Mouse (Mus musculus): ENCODE data around the gene Dera. TPM values are rescaled to one million over a fixed set of nuclear protein-coding genes. Genes with fewer than 3 reads are reported as not detected.

Gene Dera
- polyA plus RNA-seq, 1 experiment: 28.9 TPM

GRCm38 (mm10) chr6:137751551-137752274 lies 2.6 kb upstream of the Dera start:
- no peak for TF ChIP-seq GATA1 (IDR thresholded peaks at IDR 0.05; ENCODE audit: low read length)

- TF ChIP-seq GATA1 (IDR thresholded peaks at IDR 0.05; ENCODE audit: low read length): no peak
Measured at GRCm38 (mm10) chr6:137752275-137752655, 2.1 kb upstream of the Dera start.

GRCm38 (mm10) chr6:137754857-137755232 lies 499 bp downstream of the Dera start:
- TF ChIP-seq GATA1 (IDR thresholded peaks at IDR 0.05; ENCODE audit: low read length): no peak

DNA sequence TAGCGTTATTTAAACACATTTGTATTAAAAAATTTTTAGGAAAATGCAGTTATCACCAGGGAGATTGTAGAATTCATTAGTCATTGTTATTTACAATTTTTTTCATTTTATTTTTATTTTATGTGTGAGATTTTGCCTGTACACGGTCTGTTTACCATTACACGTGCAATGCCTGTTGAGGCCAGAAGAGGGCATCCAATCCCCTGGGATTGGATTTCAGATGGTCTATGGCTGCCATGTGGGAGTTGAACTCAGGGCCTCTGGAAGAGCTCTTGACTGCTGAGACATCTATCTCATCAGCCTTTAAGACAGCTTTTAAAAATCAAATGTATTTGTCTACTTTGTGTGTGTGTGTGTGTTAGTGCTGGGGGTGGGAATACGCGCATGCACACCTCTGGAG lies 2.0 kb downstream of the Dera start:
- TF ChIP-seq GATA1 (IDR thresholded peaks at IDR 0.05; ENCODE audit: low read length): no peak

GRCm38 (mm10) chr6:137757891-137758290 lies 3.5 kb downstream of the Dera start:
- no peak for TF ChIP-seq GATA1 (IDR thresholded peaks at IDR 0.05; ENCODE audit: low read length)

DNA sequence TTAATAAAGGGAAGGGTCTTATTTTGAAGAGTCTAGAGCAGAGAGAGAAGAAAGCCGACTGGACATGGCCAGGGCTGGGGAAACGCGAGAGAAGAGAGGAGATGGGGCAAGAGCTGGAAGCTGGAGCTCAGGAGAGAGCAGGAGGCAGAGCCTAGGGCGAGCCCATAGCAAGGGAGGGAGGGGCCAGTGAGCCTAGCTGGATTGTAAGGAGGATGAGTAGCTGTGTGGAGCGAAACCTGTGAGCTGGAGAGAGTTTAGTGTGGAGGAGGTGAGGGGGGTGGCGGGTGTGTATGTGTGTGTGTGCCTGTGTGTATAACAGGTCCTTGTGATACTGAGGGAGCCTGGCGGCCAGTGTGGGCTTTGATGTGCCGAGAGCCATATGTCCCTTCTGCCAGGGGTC lies 5.3 kb downstream of the Dera start:
- TF ChIP-seq GATA1 (IDR thresholded peaks at IDR 0.05; ENCODE audit: low read length): no peak

DNA sequence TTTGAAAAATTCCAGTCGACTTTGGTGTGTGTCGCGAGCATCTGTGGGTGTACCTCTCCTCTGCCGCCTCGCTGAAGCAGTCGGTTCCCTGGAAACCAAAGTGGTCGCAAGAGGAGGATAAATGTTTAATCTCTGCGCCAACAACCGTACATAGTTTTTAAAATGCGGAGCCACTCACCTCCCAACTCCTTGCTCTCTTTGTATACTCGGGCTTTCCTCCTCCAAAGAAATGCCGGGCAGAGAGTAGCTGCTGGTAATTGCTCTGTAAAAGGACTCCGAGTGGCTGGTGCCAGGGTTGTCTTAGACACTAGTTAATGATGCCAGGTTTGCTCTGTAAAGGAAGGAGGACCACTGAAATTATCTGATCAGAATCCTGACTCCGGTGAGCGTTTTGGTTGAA lies 6.6 kb downstream of the Dera start:
- TF ChIP-seq GATA1 (IDR thresholded peaks at IDR 0.05; ENCODE audit: low read length): no peak

DNA sequence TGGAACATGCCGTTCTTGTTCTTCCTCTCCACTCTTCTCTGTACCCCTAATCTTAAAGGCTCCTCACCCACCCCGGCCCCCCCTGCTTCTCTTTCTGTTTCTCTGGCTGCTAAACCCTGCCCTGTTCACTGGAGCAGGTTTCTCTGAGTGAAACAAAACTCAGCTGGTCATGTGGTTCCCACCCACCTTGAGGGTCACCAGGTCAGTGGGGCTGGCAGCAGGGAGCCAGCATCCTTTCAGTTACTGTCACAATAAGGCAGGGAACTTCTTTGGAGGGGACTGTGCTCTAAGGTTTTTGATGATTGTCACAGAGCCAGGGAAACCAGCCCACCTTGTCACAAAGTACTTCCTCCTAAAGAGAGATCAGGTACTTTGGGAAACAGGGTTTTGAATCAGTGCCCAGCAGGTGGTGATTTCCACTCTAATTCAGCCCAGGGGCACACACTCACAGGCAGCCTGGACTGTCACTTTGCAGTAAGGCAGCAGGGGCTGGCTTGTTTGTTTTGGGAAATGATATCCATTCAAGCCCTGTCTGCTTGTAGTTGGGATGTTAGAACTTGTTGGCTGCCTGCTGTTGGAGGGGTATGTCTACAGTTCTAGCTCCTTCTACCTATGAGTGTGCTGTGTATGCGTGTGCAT lies 10.3 kb downstream of the Dera start:
- TF ChIP-seq GATA1 (IDR thresholded peaks at IDR 0.05; ENCODE audit: low read length): no peak

GRCm38 (mm10) chr6:137766177-137766576 lies 11.8 kb downstream of the Dera start:
- TF ChIP-seq GATA1 (IDR thresholded peaks at IDR 0.05; ENCODE audit: low read length): no peak

GRCm38 (mm10) chr6:137771621-137772250 lies 17.4 kb downstream of the Dera start:
- TF ChIP-seq GATA1 (IDR thresholded peaks at IDR 0.05; ENCODE audit: low read length): no peak

- no peak for TF ChIP-seq GATA1 (IDR thresholded peaks at IDR 0.05; ENCODE audit: low read length)
Measured at GRCm38 (mm10) chr6:137772918-137773636, 18.7 kb downstream of the Dera start.

- no peak for TF ChIP-seq GATA1 (IDR thresholded peaks at IDR 0.05; ENCODE audit: low read length)
Measured at GRCm38 (mm10) chr6:137773637-137774028, 19.3 kb downstream of the Dera start.

GRCm38 (mm10) chr6:137774166-137774565 lies 19.8 kb downstream of the Dera start:
- no peak for TF ChIP-seq GATA1 (IDR thresholded peaks at IDR 0.05; ENCODE audit: low read length)

DNA sequence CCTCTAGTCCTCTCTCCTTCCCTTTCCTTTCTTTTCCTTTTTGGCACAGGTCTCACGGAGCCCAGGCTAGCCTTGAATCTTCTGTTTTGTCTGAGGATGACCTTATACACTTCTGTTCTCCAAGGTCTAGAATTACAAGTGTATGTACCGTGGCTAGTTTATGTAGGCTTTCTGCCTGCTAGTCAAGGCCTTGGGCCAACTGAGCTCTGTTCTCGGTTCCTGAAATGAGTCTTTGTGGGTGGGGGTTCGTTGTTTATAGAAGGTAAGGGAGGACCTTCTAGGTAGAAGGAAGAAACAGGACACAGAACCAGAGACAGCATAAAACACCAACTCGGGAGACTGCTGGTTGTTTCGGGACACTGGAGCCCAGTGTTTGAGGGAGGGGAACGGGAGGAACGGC lies 20.8 kb downstream of the Dera start:
- no peak for TF ChIP-seq GATA1 (IDR thresholded peaks at IDR 0.05; ENCODE audit: low read length)

GRCm38 (mm10) chr6:137776981-137777380 lies 22.6 kb downstream of the Dera start:
- TF ChIP-seq GATA1 (IDR thresholded peaks at IDR 0.05; ENCODE audit: low read length): no peak

All from G1E-ER4 (cell line).